Mouse (Mus musculus) testis, adult 2 months (tissue): Measurements from ENCODE around the gene H2-Q7.
"Not testable (repeated sequence)": the region's sequence is repeated elsewhere in the genome, so short reads cannot be mapped to it uniquely, and the experiment has no call there.

Source experiments
- CTCF ChIP-seq: fragments of 200-500 bp; IDR thresholded peaks from 2 replicates; pipeline ENCODE4 v1.5.1; 2012; ENCODE audit warnings: low read depth, mild to moderate bottlenecking, inconsistent platforms, low read length, moderate library complexity; ENCODE audit not compliant: control insufficient read depth, insufficient read depth, insufficient replicate concordance
- POLR2A ChIP-seq: fragments of 200-500 bp; IDR thresholded peaks from 2 replicates; pipeline ENCODE4 v1.6.1; 2012; ENCODE audit warnings: low read depth, mild to moderate bottlenecking, inconsistent platforms, low read length, moderate library complexity; ENCODE audit not compliant: control insufficient read depth

DNA sequence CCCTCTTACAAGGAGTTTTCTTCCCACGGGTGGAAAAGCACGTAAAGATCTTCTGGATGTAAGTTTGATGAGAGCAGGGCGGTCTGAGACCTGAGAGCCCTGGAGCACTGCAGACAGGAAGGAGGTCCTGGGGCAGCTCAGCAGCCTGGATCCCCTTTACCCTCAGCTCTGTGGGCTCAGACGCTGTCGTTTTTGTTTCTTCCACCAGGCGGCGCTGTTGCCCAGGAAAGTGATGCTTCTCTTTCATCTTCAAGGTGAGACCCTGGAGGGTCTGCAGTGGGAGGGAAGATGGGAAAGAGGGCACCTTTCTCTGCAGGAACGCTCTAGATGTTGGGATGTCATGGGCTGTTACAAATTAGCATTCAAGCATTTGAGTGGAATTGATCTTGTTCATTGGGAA lies 4.1 kb upstream of the H2-Q7 start:
- not testable (repeated sequence) for TF ChIP-seq POLR2A
- peak; percentile 87 for TF ChIP-seq CTCF
